Mouse (Mus musculus): ENCODE data around the gene Mrpl33.
"Not testable (repeated sequence)": the region's sequence is repeated elsewhere in the genome, so short reads cannot be mapped to it uniquely, and the experiment has no call there.

Gene Mrpl33

DNA sequence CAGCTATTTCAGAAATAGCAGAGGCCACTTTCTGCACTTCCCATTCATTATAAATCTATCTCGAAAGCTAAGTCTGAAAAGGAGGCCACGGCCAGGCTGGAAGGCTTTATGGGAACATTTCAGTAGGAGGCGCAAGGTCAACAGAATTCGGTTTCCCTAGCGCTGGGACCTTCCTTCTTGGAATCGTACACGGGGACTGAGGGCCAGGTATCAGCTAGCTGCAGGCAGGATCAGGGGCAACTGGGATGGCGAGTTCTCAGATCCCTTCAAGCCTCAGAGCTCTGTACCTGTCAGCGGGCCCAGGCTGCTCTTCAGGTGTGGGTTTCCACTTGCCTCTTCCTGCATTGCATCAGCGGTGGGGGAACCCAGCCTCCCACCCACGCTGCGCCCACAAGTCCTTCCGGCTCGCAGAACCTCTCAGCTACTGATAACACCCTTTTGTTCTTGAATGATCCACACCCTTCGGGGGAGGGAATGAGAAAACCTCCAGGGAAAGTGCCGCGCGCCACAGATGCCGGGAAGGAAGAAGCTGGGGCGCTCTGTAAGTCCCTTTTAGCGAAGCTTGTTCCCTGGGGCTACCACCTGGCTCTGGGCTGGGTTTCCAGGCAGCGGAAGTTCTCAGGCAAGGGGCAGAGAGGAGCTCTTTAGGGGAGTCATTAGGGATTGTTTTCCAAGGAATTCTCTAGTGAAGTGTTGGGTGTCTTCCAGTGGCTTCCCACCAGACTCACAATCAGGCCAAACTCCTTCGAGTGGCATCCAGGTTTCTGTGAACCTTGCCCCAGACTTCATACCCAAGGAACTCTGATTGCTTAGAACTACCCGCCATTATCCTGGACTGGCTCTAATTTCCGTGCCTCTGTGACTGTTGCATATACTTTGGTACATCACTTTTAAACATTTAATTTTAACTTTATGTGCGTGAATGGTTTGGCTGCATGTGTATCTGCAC lies at the start of gene Mrpl33:
Gene Mrpl33, plus strand, starts transcription at position 455 of the 949 bp plus-strand sequence.
- DNase-seq (ENCODE audit: low spot score in 2 of 2): peak; percentile 64 to 67

DNA sequence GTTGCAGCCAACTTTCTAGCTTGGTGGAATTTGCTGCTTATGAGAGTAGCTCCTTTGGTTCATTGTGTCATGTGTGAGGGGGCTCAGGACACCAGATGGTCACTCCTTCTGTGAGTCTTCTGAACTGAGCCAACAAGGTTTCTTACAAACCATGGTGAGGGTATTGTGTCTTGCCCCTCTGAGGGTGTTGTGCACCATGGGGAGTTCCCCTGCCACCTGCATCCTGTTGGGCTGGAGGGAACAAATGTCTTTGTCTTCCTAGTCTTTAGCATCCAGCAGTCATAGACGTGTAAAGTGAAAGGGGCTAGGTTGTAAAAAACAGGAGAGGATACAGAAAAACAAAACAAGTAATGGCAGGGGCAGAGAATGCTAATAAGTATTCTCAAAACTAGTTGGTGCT lies 37.3 kb upstream of the Mrpl33 start:
- no peak for DNase-seq (ENCODE audit: low spot score in 2 of 2)

- DNase-seq (ENCODE audit: low spot score in 2 of 2): no peak
Measured at GRCm38 (mm10) chr5:31560352-31560751, 36.4 kb upstream of the Mrpl33 start.

GRCm38 (mm10) chr5:31562036-31562666 lies 34.6 kb upstream of the Mrpl33 start:
- no peak for DNase-seq (ENCODE audit: low spot score in 2 of 2)

DNA sequence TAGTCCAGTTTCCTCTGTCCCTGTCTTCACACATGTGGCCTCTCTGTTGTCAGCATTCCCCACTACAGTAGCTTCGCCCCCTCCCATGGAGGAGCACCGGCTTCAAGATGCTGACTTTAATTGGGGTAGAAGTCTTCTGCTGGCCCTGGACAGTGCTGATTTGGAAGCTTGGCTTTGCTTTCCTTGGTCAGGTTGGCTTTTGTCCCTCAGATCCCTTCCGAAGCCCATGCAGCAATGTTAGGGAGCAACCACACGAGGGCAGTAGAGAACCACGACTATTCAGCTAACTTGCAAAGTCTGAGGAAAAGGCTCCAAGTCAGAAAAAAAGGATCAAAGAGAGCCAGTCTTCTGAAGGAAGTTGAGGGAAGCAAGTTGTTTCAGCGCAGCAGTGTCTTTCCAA lies 33.2 kb upstream of the Mrpl33 start:
- DNase-seq (ENCODE audit: low spot score in 2 of 2): peak in 1 of 2 experiments; percentile 65

- no peak for DNase-seq (ENCODE audit: low spot score in 2 of 2)
Measured at GRCm38 (mm10) chr5:31563905-31564304, 32.8 kb upstream of the Mrpl33 start.

DNA sequence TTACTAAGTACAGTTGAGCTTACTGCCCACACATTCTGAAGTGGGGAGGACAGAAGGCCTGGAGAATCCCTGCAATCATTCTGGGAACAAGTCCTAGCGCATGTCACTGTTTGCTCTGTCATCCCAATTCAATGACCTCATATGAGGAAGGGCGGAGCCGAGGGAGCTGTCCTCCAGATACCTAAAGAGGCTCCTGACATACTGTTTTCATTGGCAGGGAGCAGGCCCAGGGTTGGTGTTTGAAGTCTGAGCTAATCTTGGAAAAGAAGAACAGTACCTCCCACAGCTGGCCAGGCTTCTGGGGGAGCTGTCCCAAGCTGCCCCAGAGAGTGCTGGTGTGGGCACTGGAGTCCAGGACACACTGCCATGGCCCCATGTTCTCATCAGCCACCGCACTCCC lies 31.8 kb upstream of the Mrpl33 start:
- no peak for DNase-seq (ENCODE audit: low spot score in 2 of 2)

GRCm38 (mm10) chr5:31566026-31566425 lies 30.7 kb upstream of the Mrpl33 start:
- no peak for DNase-seq (ENCODE audit: low spot score in 2 of 2)

DNA sequence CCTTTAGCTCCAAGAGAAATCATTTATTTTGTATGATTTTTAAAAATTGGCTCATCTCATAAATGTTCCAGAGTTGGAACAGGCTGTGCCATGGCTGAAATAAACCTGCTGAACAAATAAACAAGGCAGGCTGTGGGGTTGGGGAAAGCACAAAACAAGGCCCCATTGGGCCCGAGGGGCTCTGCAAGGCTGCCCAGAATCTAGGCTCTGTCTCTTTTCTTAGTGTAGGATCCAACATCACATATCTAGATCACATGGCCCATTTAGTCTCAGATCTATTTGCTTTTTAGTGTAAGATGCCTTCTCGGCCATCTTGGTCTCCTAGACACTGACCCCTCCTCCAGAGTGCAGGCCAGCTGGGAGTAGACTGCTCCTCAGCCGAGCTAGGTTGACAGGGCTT lies 30.3 kb upstream of the Mrpl33 start:
- no peak for DNase-seq (ENCODE audit: low spot score in 2 of 2)

- no peak for DNase-seq (ENCODE audit: low spot score in 2 of 2)
Measured at GRCm38 (mm10) chr5:31567951-31568657, 28.6 kb upstream of the Mrpl33 start.

DNA sequence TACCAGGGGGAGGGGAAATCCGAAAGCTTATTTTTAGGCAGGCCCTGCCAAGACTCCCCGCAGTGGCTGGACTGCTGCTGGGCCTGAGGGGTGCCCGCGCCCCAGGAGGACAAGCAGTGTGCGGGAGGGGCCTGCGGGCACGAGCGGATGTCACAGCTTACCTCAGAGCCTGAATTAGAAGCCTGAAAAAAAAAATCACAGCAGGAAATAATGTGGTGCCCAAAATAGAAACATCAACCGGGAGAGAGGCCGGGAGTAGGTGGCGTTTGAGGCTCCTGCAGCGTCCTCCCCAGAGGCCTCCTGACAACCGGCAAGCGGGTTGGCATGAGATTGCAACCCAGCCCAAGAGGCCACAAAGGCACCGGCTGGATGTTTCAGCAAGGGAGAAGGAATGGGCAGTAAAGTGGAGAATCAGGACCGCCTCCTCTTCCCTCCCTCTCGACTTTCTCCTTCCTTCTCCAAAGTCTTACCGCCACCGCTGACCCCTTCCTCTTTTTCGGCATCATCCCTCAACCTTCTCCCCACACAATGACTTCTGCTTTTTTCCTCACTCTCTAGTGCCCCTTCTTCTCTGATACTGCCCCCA lies 25.6 kb upstream of the Mrpl33 start:
- no peak for DNase-seq (ENCODE audit: low spot score in 2 of 2)

GRCm38 (mm10) chr5:31573722-31574121 lies 23.0 kb upstream of the Mrpl33 start:
- no peak for DNase-seq (ENCODE audit: low spot score in 2 of 2)

DNA sequence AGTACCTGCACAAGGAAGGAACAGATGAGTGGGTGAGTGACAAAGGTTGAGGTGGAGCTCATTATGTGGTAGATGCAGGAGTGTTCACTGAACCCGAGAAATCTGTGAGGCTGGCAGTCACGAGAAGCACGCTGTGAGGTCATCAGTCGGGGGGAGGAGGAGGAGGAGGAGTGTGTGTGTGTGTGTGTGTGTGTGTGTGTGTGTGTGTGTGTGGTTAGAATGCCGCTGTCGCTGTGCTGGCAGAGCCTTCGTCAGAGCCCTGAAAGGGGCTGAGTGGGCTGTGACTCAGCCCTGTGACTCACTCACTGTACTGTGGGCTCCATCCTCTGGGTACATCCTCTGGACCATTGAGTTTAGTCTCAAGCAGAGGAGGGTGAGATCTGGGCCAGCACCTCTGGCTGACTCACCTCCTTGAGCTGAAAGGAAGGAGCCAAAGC lies 20.2 kb upstream of the Mrpl33 start:
- no peak for DNase-seq (ENCODE audit: low spot score in 2 of 2)

GRCm38 (mm10) chr5:31581263-31581662 lies 15.5 kb upstream of the Mrpl33 start:
- no peak for DNase-seq (ENCODE audit: low spot score in 2 of 2)

GRCm38 (mm10) chr5:31581932-31582331 lies 14.8 kb upstream of the Mrpl33 start:
- no peak for DNase-seq (ENCODE audit: low spot score in 2 of 2)

- DNase-seq (ENCODE audit: low spot score in 2 of 2): no peak
Measured at GRCm38 (mm10) chr5:31583261-31583660, 13.5 kb upstream of the Mrpl33 start.

DNA sequence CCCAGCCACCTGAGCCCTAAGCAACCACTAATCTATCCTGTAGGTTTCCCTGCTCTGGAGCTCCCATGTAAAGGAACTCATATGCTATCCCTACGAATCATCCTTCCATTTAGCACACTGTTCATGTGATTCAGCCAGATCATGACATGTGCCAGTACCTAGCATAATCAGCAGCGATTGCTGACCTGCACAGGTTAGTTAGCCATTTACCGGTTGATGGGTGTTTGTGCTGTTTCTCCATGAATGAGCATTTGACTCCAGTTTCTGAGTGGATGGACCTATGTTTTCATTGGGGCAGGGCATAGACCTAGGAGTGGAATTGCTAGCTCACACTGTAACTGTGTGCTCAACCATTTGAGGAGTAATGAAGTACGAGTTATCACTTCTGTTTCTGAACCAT lies 11.2 kb upstream of the Mrpl33 start:
- DNase-seq (ENCODE audit: low spot score in 2 of 2): no peak

GRCm38 (mm10) chr5:31588016-31588415 lies 8.7 kb upstream of the Mrpl33 start:
- no peak for DNase-seq (ENCODE audit: low spot score in 2 of 2)

DNA sequence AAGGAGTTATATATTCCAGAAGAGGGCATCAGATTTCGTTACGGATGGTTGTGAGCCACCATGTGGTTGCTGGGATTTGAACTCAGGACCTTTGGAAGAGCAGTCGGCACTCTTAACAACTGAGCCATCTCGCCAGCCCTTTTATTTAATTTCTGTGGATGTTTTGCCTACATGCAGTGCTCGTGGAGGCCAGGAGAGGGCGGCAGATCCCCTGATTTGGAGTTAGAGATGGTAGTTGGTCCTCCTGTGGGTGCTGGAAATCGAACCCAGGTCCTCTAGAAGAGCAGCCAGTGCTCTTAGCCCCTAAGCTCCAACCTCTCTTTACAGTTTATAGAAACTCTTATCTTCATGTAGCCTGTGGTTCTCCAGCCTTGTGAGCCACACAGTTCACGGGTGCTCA lies 8.1 kb upstream of the Mrpl33 start:
- DNase-seq (ENCODE audit: low spot score in 2 of 2): not testable (repeated sequence)

DNA sequence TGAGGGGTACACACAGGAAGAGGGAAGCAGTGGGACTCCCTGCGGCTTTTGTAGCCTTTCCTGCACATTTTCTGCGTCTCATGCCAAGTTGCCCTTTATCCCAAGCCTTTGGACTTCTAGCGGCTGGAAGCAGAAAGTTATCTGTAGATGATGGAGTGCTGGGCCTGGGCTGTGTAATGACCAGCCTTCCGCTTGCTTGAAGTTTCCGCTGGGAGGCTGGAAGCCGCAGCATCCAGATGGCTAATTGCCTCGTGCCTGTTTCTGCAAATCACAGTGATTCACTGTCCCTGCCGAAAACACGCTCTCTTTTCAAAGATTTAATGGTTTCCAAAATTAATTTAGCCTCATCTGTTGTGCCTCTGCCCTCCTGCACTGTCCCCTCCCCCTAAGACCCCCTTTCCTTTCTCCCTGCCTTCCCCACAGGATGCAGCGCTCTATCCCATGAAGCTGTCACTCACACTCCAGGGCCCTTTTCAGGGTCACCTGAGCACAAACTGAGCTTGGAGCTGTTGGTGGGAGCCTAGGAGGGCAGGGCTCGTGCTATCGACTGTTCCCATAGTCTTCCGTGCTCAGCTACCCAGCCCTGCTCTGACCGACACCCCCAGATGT lies 6.9 kb upstream of the Mrpl33 start:
- DNase-seq (ENCODE audit: low spot score in 2 of 2): no peak

DNA sequence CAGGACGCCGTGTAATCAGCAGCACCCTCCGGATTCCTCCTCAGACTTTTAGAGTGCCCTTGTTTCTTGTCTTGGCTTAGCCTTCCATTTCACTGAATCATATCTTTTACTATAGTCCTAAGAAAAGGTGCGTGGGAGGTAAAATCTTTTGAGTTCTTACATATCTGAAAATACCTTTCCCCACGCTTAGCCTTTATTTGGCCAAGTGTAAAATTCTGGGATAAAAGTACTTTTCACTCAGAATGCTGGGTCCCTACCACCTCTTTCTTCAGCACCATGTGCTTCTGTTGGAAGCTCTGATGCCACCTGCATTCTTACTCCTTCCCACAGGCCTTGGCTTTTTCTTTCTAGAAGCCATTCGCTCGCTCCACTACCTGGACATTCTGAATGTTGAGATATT lies 5.6 kb upstream of the Mrpl33 start:
- DNase-seq (ENCODE audit: low spot score in 2 of 2): no peak

GRCm38 (mm10) chr5:31595868-31596267 lies 867 bp upstream of the Mrpl33 start:
- DNase-seq (ENCODE audit: low spot score in 2 of 2): no peak

All from thymus, postnatal 10 days (tissue).